Mouse (Mus musculus) NIH3T3 (cell line): ENCODE measurements at regions not wholly inside any gene's neighbourhood (a gene's known extent, or its start where the extent isn't known, plus 50 kb on each side); places are given as distances from the start of the nearest gene placed in this dataset.
"Not testable (repeated sequence)": the region's sequence is repeated elsewhere in the genome, so short reads cannot be mapped to it uniquely, and the experiment has no call there.

Experiments
- DNase-seq: peaks from one replicate; pipeline ENCODE4 v3.0.0-alpha.2; 2012; ENCODE audit warnings: low read depth

- DNase-seq: no peak
Measured at GRCm38 (mm10) chr8:12451857-12452256, 56.8 kb downstream of the Sox1 start.

- not testable (repeated sequence) for DNase-seq
Measured at GRCm38 (mm10) chr8:12455376-12455775, 60.3 kb downstream of the Sox1 start.

DNA sequence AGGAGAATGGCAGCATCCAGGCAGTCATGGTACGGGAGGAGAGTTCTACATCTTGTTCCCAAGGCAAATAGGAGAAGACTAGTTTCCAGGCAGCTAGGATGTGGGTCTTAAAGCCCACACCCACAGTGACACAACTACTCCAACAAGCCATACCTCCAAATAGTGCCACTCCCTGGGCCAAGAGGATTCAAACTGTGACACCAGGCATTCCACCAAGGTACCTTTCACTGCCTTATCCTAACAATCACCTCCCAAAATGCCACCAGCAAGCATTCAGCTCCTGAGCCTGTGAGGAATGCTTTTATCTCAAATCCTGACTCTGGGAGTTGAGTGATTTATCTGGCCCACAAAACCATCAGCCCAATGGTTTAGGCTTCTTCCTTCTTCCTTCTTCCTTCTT is 61.2 kb downstream of the Sox1 start:
- no peak for DNase-seq

DNA sequence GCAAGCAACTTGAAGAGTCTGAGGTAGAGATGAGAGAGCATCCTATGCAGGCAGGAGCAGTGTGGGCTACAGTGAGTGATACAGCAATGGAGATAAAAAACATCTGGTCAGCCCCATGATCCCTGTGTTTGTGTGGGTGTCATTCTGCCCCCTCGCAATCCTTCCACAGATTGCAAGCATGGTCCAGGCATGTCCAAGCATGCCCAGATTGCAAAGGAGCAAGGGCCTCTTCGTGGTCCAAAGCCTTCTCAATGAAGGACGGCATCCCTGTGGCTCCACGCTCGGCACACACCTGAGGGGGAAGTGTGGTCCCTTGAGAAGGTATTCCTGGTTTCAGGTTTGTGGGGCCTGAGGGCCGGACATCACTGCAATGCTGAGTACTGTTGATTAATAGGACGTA is 61.9 kb downstream of the Sox1 start:
- no peak for DNase-seq

DNA sequence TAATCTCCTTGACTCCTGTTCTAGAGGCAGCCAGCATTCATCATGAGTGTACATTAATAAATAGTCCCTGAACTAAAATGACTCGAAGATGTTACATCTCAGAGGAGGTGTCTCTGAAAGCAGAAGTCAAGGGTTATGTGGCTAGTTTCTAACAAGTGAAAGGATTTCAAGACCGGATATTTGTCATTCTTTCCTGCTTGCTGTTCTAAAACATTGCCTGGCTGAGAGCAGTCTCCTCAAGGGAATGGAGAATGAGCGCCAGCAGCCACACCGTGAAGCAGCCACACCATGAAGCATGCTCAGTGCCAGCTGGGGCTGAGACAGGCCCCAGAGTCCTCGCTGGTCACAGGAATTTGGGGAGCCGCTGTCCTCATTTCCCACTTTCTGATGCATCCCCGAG is 71.8 kb downstream of the Sox1 start:
- DNase-seq: no peak

GRCm38 (mm10) chr8:12467386-12468326 is 72.6 kb downstream of the Sox1 start:
- no peak for DNase-seq

GRCm38 (mm10) chr8:12477449-12478401 is 82.6 kb downstream of the Sox1 start:
- DNase-seq: no peak

GRCm38 (mm10) chr8:12481918-12482317 is 86.8 kb downstream of the Sox1 start:
- DNase-seq: no peak

DNA sequence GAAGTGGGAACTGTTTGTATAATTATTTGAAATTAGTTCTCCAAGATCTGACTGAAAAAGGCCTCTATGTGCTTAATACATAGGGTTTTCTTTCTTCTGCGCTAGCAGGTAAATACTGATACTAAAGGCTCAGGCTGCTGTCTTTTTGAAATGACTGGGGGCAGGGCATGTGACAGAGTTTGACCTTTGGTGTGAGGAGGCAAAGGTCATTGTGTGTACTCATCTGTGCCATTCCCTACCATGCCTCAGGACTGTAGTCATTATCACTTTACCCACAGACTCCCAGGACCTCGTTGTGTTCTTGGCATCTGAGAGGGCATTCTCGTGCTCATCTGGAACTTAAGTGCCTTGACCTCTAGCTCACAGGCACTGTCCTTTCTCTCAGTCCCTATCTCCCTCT is 88.5 kb downstream of the Sox1 start:
- DNase-seq: no peak

DNA sequence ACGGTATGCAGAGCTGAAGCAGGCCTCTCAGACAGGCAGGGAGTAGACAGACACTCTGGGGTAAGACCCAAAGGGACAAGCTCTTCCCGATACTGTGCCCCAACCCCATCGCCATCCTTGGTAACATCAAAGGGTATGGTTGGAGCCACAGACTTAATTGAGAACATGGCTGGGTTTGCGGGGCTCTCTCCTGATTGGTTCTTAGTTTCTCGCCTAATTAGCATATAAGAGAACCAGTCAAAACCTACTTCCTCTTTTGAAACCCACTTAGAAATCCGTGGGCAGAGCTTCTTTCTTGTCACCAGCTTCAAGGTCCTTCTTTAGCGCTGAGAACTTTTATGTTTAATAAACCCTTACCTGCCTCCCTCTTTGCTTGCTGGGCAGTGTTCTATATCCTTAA is 87.5 kb upstream of the Spaca7 start:
- DNase-seq: no peak

DNA sequence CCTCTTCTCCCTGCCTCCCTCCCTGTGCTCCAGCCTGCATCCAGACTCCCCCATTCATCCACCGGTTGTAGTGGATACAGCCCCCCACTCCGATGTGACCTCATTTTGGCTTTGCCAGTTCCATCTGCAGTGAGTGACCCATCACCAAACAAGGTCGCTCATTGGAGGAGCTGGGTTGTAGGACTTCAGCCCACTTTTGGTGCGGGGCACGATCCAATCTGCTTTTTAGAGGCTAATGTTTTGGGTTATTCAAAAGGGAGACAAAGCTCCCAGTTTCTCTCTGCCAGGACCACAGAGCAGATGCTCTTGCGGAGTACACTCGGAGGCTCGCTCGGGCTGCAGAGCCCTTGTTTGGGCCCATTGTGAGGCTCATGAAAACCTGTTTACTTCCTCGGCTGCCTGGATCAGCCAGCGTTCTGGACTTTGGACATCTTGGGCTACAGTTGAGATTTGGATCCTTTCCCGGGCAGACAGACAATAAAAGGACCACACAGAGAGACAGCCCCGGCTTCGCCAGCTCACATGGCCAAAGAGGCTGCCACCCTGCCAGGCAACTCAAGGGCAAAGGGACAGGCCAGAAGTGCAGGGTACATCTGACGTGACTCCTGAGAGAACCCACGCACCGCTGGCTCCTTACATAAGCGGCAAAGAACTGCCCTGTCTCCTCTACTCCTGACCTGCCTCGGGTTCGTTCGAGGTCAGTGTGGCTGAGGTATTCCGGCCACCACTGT is 86.3 kb upstream of the Spaca7 start:
- DNase-seq: no peak

- no peak for DNase-seq
Measured at GRCm38 (mm10) chr8:12487201-12487600, 85.6 kb upstream of the Spaca7 start.

- no peak for DNase-seq
Measured at GRCm38 (mm10) chr8:12489194-12489593, 83.6 kb upstream of the Spaca7 start.

- DNase-seq: no peak
Measured at GRCm38 (mm10) chr8:12491472-12491871, 81.4 kb upstream of the Spaca7 start.

- no peak for DNase-seq
Measured at GRCm38 (mm10) chr8:12492461-12492860, 80.4 kb upstream of the Spaca7 start.

- DNase-seq: no peak
Measured at GRCm38 (mm10) chr8:12494559-12494958, 78.3 kb upstream of the Spaca7 start.

DNA sequence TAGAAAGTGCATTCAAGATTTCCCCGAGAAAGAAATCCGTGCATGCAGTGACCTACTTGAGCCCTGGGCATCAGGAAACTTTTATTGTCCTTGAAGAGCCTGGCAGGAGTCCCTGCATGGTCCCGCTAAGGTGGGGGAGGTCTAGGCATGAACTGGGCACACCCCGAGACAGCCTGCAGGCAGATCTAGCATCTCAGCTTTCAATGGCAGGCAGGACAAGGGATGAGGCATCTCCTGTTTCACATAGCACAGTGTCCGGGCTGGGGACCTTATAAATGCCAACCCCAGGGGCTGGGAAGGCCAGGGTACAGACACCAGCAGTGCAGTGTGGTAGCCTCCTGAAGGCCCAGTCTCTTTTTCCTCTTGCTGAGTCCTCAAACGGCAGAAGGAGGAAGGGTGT is 75.4 kb upstream of the Spaca7 start:
- DNase-seq: no peak

DNA sequence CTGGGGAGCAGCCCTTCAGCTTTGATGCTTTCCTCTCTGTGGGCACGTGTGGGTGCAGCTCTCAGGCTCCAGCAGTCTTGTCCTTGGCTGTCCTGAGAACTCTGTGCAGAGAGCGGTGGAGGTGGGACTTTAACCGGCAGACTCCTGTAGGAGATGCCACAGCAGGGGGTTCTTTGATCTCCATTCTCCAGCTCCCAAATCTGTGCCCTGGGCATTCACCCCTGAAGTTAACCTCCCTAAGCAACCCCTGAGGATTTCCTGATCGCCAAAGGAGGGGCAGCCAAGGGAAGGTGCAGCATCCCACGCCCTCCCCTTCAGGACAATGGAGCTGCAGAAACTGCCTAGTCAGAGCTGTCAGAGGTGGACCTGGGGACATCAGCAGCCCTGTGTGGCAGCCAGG is 73.2 kb upstream of the Spaca7 start:
- DNase-seq: no peak

DNA sequence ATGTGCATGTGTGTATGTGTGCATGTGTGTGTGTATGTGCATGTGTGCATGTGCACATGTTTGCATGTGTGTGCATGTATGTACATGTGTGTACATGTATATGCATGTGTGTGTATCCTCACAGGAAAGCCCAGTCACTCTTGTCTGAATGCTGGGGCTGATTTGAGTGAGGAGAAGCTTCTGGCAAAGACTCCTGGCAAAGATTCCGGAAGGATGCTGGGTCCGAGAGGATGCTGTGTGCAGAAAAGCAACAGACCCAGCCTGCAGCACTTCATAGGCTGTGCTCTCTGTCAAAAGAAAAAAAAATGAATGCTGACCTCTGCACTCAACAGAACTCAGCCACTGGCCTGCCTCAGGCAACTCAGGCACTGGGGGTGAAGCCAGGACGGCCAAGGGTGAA is 72.5 kb upstream of the Spaca7 start:
- DNase-seq: no peak

DNA sequence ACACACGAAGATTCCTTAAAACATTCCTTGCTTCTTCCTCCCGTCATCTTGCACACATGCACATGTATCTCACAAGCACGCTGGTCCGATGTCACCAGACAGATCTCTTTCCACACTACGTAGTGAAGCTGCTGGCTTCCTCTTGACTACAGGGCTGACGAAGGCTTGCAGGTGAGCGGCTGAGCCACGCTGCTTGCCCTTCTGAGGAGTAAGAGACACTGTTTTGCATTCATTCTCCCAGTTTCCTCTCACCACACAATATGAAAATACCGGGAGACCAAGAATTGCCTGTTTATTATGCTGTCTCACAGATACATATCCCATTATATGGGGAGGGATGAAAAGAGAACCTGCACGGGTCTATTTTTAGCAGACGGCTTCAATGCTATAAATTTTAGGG is 71.0 kb upstream of the Spaca7 start:
- DNase-seq: no peak

DNA sequence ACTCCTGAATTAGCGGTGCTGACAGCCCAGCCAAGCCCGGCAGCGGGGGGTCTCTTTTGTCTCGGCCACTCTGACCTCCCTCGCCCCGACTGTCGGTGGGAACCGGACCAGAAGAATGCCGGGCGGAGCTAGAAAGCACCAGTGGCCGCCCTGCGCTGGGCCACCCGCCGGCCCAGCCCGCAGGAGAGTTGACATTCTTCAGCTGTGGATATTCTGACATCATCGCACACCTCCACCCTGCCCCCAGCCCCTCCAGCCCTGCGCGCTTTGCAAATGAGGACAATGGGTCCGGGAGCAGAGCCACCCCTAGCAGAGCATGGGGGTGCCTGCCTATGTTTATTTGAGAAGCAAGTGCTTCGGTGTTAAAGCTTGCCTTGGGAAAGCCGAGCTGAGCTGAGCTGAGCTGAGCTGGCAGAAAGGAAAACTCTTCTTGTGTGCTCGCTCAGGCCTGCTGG is 70.5 kb upstream of the Spaca7 start:
- DNase-seq: no peak

GRCm38 (mm10) chr8:12502856-12503255 is 70.0 kb upstream of the Spaca7 start:
- DNase-seq: no peak
